ENCODE assay signal across 21 mouse cellular contexts in the genomic region with DNA sequence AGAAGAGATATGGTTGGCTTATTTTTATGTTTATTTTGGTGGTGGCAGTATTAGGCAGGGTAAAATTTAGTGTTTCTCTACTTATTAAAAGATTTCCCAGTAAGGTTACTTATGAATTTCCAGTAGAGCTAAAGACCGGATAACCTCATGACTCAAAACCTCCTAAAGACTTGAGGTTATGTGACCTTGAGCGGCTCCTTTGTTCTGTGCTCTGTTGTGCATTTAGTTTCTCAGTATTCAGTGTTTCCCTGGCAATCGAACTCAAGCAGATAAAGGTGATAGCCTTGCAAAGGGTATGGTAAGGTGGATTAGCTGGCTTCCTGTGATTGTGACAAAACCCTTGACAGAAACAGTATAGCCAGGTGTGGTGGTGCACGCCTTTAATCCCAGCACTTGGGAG. TPM values are rescaled to one million over a fixed set of nuclear protein-coding genes. Genes with fewer than 3 reads are reported as not detected.
DNase-seq lines count a peak whose midpoint lies in the region; ATAC-seq lines count a peak whose summit lies in the region.
"Had no signal": no experiment of that assay in that cellular context is flagged by ENCODE, and none has a peak within 500 bp of the region (broad histone marks: within the 10 kb centered on the region; RNA-seq: fewer than 3 reads in every experiment).

No protein-coding gene starts in this region.

- H3K9me3 ChIP-seq in kidney, embryonic 15.5 days (replicated peaks), result no peaks in the 10 kb centered on the region
- H3K9me3 ChIP-seq: embryonic facial prominence, embryonic 15.5 days; forebrain, embryonic 10.5 days; G1E; heart, embryonic 13.5 days; hindbrain, embryonic 15.5 days had no signal

- WGBS in kidney, embryonic 15.5 days, result 74% methylated on average over 4 of the region's 4 CpGs

- H3K4me1 ChIP-seq in kidney, embryonic 15.5 days, result peaks cover 61% of the 10 kb centered on the region

- peak overlapping the region; percentile 89 for H3K27ac ChIP-seq in kidney, embryonic 15.5 days
- H3K27ac ChIP-seq: embryonic facial prominence, embryonic 15.5 days; heart, embryonic 13.5 days had no signal

- H3K36me3 ChIP-seq in kidney, embryonic 15.5 days, result no peaks in the 10 kb centered on the region
- H3K36me3 ChIP-seq: embryonic facial prominence, embryonic 15.5 days; forebrain, embryonic 10.5 days; hindbrain, embryonic 15.5 days had no signal

- no peak overlapping the region for H3K4me3 ChIP-seq in kidney, embryonic 15.5 days (replicated peaks)
- H3K4me3 ChIP-seq: embryonic facial prominence, embryonic 15.5 days; erythroblast, embryonic 14.5 days; forebrain, embryonic 10.5 days; heart, embryonic 13.5 days; hindbrain, embryonic 15.5 days had no signal

- no peaks in the 10 kb centered on the region for H3K27me3 ChIP-seq in kidney, embryonic 15.5 days
- H3K27me3 ChIP-seq: embryonic facial prominence, embryonic 15.5 days; heart, embryonic 13.5 days; hindbrain, embryonic 15.5 days had no signal

- no peak overlapping the region for H3K4me2 ChIP-seq in kidney, embryonic 15.5 days
- H3K4me2 ChIP-seq: embryonic facial prominence, embryonic 15.5 days; heart, embryonic 13.5 days; hindbrain, embryonic 15.5 days had no signal

- DNase-seq in kidney, adult 9 months, result no peak
- DNase-seq in CD4-positive helper T cell, adult 2 months (ENCODE audit: low read depth, low spot score), result peak; percentile 28
- DNase-seq in induced T-regulatory cell, adult 2 months (ENCODE audit: low read depth), result peak; percentile 46
- DNase-seq in cerebellum, adult 11-12 months, result no peak
- DNase-seq in B cell, adult 2 months, result no peak
- DNase-seq in lung, postnatal 10 days, result no peak
- DNase-seq: adrenal gland, adult 2 months; adrenal gland, postnatal 25 days; cerebellum, adult 8-10 months; embryo, embryonic 11 days; gastrocnemius, postnatal 36 days; heart, adult 11 months; heart, postnatal 36 days had no signal

- ATAC-seq in kidney, embryonic 15.5 days (replicated peaks; ENCODE audit: low FRiP score), result peak; percentile 2; the same call in 1 of the 2 replicates
- ATAC-seq in CD4-positive, CD25-positive, alpha-beta regulatory T cell, adult 4 months, result peak; percentile 33

- no peak overlapping the region for H3K9ac ChIP-seq in kidney, embryonic 15.5 days
- H3K9ac ChIP-seq: embryonic facial prominence, embryonic 15.5 days; heart, embryonic 13.5 days; hindbrain, embryonic 15.5 days had no signal

RNA-seq across cellular contexts. Expression of gene Anapc16, which starts 26.5 kb away (rescaled TPM):
- 102 and 107 TPM in 2 replicates for polyA plus RNA-seq in kidney, embryonic 15.5 days (2015; fragmentation: Nextera tagmentation; extraction: Ambion mirVana)
- 100 to 1,000 TPM in 1 of 2 experiments, 10 to 100 TPM in 1; 82.2 to 102 TPM for polyA plus RNA-seq in CD4-positive, CD25-positive, alpha-beta regulatory T cell, adult 4 months (2017; shearing (Covaris generic))

RNA-seq across cellular contexts. Expression of gene Ascc1, which starts 26.8 kb away (rescaled TPM):
- 48.7 and 50.6 TPM in 2 replicates for polyA plus RNA-seq in kidney, embryonic 15.5 days (2015; fragmentation: Nextera tagmentation; extraction: Ambion mirVana)
- 10 to 100 TPM; 57.8 to 61.3 TPM for polyA plus RNA-seq in CD4-positive, CD25-positive, alpha-beta regulatory T cell, adult 4 months (2017; shearing (Covaris generic))

Comparison
In these comparisons a context has a peak if more than half of its experiments do, and no peak if none do; other contexts are left out.
1. DNase-seq: peak in CD4-positive helper T cell, adult 2 months (single experiment) and induced T-regulatory cell, adult 2 months (single experiment); none in kidney, adult 9 months (single experiment), cerebellum, adult 11-12 months (single experiment), B cell, adult 2 months (0 of 2) and lung, postnatal 10 days (single experiment).